Mouse (Mus musculus) embryonic fibroblast, embryonic 13.5 days (primary cell): Measurements from ENCODE around the gene Cog5.

Experiments
- CTCF ChIP-seq: IDR thresholded peaks from 2 replicates; pipeline ENCODE4 v1.5.1; 2011; ENCODE audit warnings: mild to moderate bottlenecking, control low read depth, low read length, moderate library complexity, borderline replicate concordance; ENCODE audit not compliant: insufficient read depth
- POLR2A ChIP-seq: IDR thresholded peaks from 2 replicates; pipeline ENCODE4 v1.6.1; 2011; ENCODE audit warnings: low read depth, mild to moderate bottlenecking, control low read depth, low read length, moderate library complexity

DNA sequence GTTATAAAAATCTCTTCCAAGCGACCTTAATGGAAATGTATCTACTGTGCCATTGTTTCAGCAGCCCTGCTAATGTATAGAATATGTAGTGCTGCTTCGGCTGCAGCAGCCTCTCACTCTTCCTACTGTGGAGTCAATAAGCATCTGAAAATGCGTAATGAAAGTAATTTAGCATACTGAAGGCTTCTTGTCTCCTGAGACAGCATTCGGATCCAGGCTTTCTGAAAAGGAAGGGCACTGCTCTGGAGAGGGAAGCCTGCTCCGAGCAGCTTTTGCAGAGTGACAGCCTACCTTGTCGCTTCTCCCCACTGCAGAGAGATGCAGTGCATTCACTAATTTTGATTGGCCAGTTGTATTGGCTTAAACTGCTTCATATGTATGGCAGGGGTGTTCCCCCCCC is 58.9 kb downstream of the Cog5 start, which contains the start of gene Gpr22:
- no peak for TF ChIP-seq CTCF
- TF ChIP-seq POLR2A = no peak
